Mouse (Mus musculus) heart, embryonic 16.5 days (tissue): ENCODE results near the gene Ppp1r12c. TPM values are rescaled to one million over a fixed set of nuclear protein-coding genes. Genes with fewer than 3 reads are reported as not detected.
A peak's percentile ranks its signal among the peaks of the same experiment; 100 is the strongest.

Experiments
- ATAC-seq: fragments of 200-750 bp; cut with Nextera tagmentation; replicated peaks from 2 replicates; pipeline ENCODE4 v1.8.0; 2017; ENCODE audit warnings: moderate number of reproducible peaks; ENCODE audit not compliant: insufficient read depth, low FRiP score; ENCODE audit errors: extremely low read depth
- H3K27ac ChIP-seq: fragments of 300-500 bp; sonication (generic); 2 replicates; pipeline ENCODE4 v1.5.1; 2014; ENCODE audit warnings: mild to moderate bottlenecking, low read length, control low read depth, moderate library complexity
- H3K27me3 ChIP-seq: fragments of 300-500 bp; sonication (generic); 2 replicates; pipeline ENCODE4 v1.6.1; 2014; ENCODE audit warnings: low read length, mixed read lengths; ENCODE audit not compliant: control insufficient read depth, insufficient read depth
- H3K36me3 ChIP-seq: fragments of 300-500 bp; sonication (generic); 2 replicates; pipeline ENCODE4 v1.6.1; 2014; ENCODE audit not compliant: control insufficient read depth, insufficient read depth
- H3K4me1 ChIP-seq: fragments of 300-500 bp; sonication (generic); 2 replicates; pipeline ENCODE4 v1.6.1; 2014; ENCODE audit warnings: low read length, mixed read lengths; ENCODE audit not compliant: control insufficient read depth, insufficient read depth
- H3K4me2 ChIP-seq: fragments of 300-500 bp; sonication (generic); 2 replicates; pipeline ENCODE4 v1.6.1; 2014; ENCODE audit warnings: low read depth, mild to moderate bottlenecking, control low read depth, low read length
- H3K4me3 ChIP-seq: fragments of 300-500 bp; sonication (generic); 2 replicates; pipeline ENCODE4 v1.5.1; 2014; ENCODE audit warnings: mild to moderate bottlenecking, control low read depth, low read length
- H3K9ac ChIP-seq: fragments of 300-500 bp; sonication (generic); 2 replicates; pipeline ENCODE4 v1.6.1; 2014; ENCODE audit warnings: low read length, control low read depth
- H3K9me3 ChIP-seq: fragments of 300-500 bp; sonication (generic); replicated peaks from 2 replicates; pipeline ENCODE4 v1.6.1; 2016; ENCODE audit warnings: low read length; ENCODE audit not compliant: control insufficient read depth
- WGBS: fragments of 180-500 bp; shearing (Covaris S2); extraction: QIAGEN DNeasy Blood & Tissue Kit; methylation state at CpG from one replicate; pipeline ENCODE4 v1.1.7; 2014; 5-methylcytosine and 5-hydroxymethylcytosine counted together
- polyA plus RNA-seq: library from polyadenylated mRNA; unstranded; fragments of >200 nt; fragmentation: Nextera tagmentation; extraction: Ambion mirVana; gene quantifications from 2 replicates; pipeline ENCODE4 v1.2.1, GENCODE M21; 2015

The Ppp1r12c gene
- polyA plus RNA-seq, 1 experiment from 2014 or later, result 28.6 TPM

- ATAC-seq, result peak; percentile 10
- Histone ChIP-seq H3K4me3 (peak overlapping the region; percentile 58), H3K27me3 (no peaks in the 10 kb centered on the region), H3K9me3 (no peaks in the 10 kb centered on the region), H3K4me1 (peaks cover 32% of the 10 kb centered on the region), H3K9ac (peak overlapping the region; percentile 82), H3K27ac (peak overlapping the region; percentile 99), H3K36me3 (peaks cover 12% of the 10 kb centered on the region), H3K4me2 (peak overlapping the region; percentile 74)
- WGBS, result 19% methylated on average over 32 of the region's 32 CpGs
These were observed 19.9 kb upstream of the Ppp1r12c start for GRCm38 (mm10) chr7:4521231-4522003.

GRCm38 (mm10) chr7:4518487-4518886 is 17.0 kb upstream of the Ppp1r12c start:
- peaks cover 12% of the 10 kb centered on the region for H3K36me3 ChIP-seq
- H3K4me3 ChIP-seq, result peak overlapping the region; percentile 52
- H3K9ac ChIP-seq, result peak overlapping the region; percentile 56
- no peaks in the 10 kb centered on the region for H3K27me3 ChIP-seq
- peak overlapping the region; percentile 80 for H3K4me2 ChIP-seq
- peaks cover 47% of the 10 kb centered on the region for H3K4me1 ChIP-seq
- H3K27ac ChIP-seq, result peak overlapping the region; percentile 17
- H3K9me3 ChIP-seq, result no peaks in the 10 kb centered on the region
- WGBS, result 38% methylated on average over 1 of the region's 1 CpGs
- ATAC-seq, result no peak

GRCm38 (mm10) chr7:4516332-4517050 is 15.0 kb upstream of the Ppp1r12c start, which contains the start of gene Tnnt1:
Gene Tnnt1 (minus strand): TSS chr7:4516382.
- peaks cover 53% of the 10 kb centered on the region for H3K4me1 ChIP-seq
- peak within 1 kb of the TSS; percentile 94 for H3K27ac ChIP-seq
- peak within 1 kb of the TSS; percentile 69 for H3K9ac ChIP-seq
- H3K9me3 ChIP-seq, result no peaks in the 10 kb centered on the region
- H3K36me3 ChIP-seq, result peaks cover 12% of the 10 kb centered on the region
- no peak within 1 kb of the TSS for H3K4me3 ChIP-seq
- 16% methylated on average over 4 of the region's 4 CpGs for WGBS
- H3K27me3 ChIP-seq, result no peaks in the 10 kb centered on the region
- H3K4me2 ChIP-seq, result peak within 1 kb of the TSS; percentile 40
- peak; percentile 59 for ATAC-seq

- Histone ChIP-seq H3K9me3 (no peaks in the 10 kb centered on the region), H3K27me3 (no peaks in the 10 kb centered on the region), H3K36me3 (peaks cover 12% of the 10 kb centered on the region), H3K4me3 (no peak overlapping the region), H3K4me1 (peaks cover 59% of the 10 kb centered on the region), H3K9ac (peak overlapping the region; percentile 63), H3K27ac (peak overlapping the region; percentile 94), H3K4me2 (peak overlapping the region; percentile 30)
- 38% methylated on average over 6 of the region's 6 CpGs for WGBS
- ATAC-seq, result peak; percentile 11; the same call in 1 of the 2 replicates
These were observed 14.4 kb upstream of the Ppp1r12c start for GRCm38 (mm10) chr7:4515853-4516252.

GRCm38 (mm10) chr7:4513829-4514712 is 12.6 kb upstream of the Ppp1r12c start:
- H3K4me2 ChIP-seq, result peak overlapping the region; percentile 31
- H3K27me3 ChIP-seq, result no peaks in the 10 kb centered on the region
- peak overlapping the region; percentile 94 for H3K27ac ChIP-seq
- H3K9ac ChIP-seq, result peak overlapping the region; percentile 57
- ATAC-seq, result peak; percentile 5; the same call in 1 of the 2 replicates
- WGBS, result 33% methylated on average over 6 of the region's 6 CpGs
- H3K4me1 ChIP-seq, result peaks cover 68% of the 10 kb centered on the region
- H3K4me3 ChIP-seq, result no peak overlapping the region
- H3K36me3 ChIP-seq, result peaks cover 6% of the 10 kb centered on the region
- H3K9me3 ChIP-seq, result no peaks in the 10 kb centered on the region

GRCm38 (mm10) chr7:4513236-4513635 is 11.8 kb upstream of the Ppp1r12c start:
- ATAC-seq, result no peak
- Histone ChIP-seq H3K27ac (peak overlapping the region; percentile 94), H3K27me3 (no peaks in the 10 kb centered on the region), H3K36me3 (peaks cover 4% of the 10 kb centered on the region), H3K4me3 (no peak overlapping the region), H3K9ac (peak overlapping the region; percentile 45; the same call in 1 of the 2 replicates), H3K9me3 (no peaks in the 10 kb centered on the region), H3K4me1 (peaks cover 66% of the 10 kb centered on the region), H3K4me2 (peak overlapping the region; percentile 31; the same call in 1 of the 2 replicates)
- WGBS, result 24% methylated on average over 13 of the region's 13 CpGs

GRCm38 (mm10) chr7:4511489-4512224 is 10.2 kb upstream of the Ppp1r12c start:
- WGBS, result 22% methylated on average over 8 of the region's 8 CpGs
- peak overlapping the region; percentile 88 for H3K27ac ChIP-seq
- H3K36me3 ChIP-seq, result no peaks in the 10 kb centered on the region
- peak overlapping the region; percentile 41 for H3K4me2 ChIP-seq
- no peaks in the 10 kb centered on the region for H3K9me3 ChIP-seq
- H3K9ac ChIP-seq, result peak overlapping the region; percentile 68
- no peak for ATAC-seq
- H3K4me3 ChIP-seq, result no peak overlapping the region
- H3K4me1 ChIP-seq, result peaks cover 59% of the 10 kb centered on the region
- no peaks in the 10 kb centered on the region for H3K27me3 ChIP-seq
